Mouse (Mus musculus) CH12.LX (cell line): Measurements from ENCODE around the gene Vwf. TPM values are rescaled to one million over a fixed set of nuclear protein-coding genes. Genes with fewer than 3 reads are reported as not detected.
A peak's percentile ranks its signal among the peaks of the same experiment; 100 is the strongest.

Experiments used
- DNase-seq: peaks from one replicate; pipeline ENCODE4 v3.0.0-alpha.2; 2013; ENCODE audit errors: extremely low read depth
- H3K27ac ChIP-seq: 2 replicates; pipeline ENCODE4 v1.5.1; 2012; ENCODE audit warnings: low read depth, mild to moderate bottlenecking, control low read depth, moderate library complexity; ENCODE audit not compliant: insufficient read depth
- H3K27me3 ChIP-seq: replicated peaks from 2 replicates; pipeline ENCODE3; 2012; ENCODE audit warnings: inconsistent platforms
- H3K36me3 ChIP-seq, 2 experiments: replicated peaks in 1 of 2; 2 replicates each; pipeline versions ENCODE3 to v1.6.1; 2012; ENCODE audit warnings: inconsistent platforms in 1 of 2, low read length in 1 of 2, mild to moderate bottlenecking in 1 of 2, mixed read lengths in 1 of 2, moderate library complexity in 1 of 2; ENCODE audit not compliant: control insufficient read depth in 1 of 2, insufficient read depth in 1 of 2
- H3K4me1 ChIP-seq, 2 experiments: 2 replicates each; pipeline ENCODE4 v1.6.1; 2012; ENCODE audit warnings: inconsistent platforms in 1 of 2, moderate library complexity in 1 of 2; ENCODE audit not compliant: insufficient read depth in 2 of 2, control insufficient read depth in 1 of 2
- H3K4me2 ChIP-seq: 2 replicates; pipeline ENCODE4 v1.6.1; 2012; ENCODE audit warnings: low read depth, mild to moderate bottlenecking, control low read depth; ENCODE audit not compliant: poor library complexity, insufficient read depth, severe bottlenecking
- H3K4me3 ChIP-seq, 3 experiments: fragments of 150-350 bp in 1 of 3; sonication (generic) in 1 of 3; replicated peaks in 1 of 3; 2 replicates each; pipeline versions ENCODE3 to v1.5.1; 2011 to 2012; ENCODE audit warnings: low read depth in 2 of 3, low read length in 2 of 3, mild to moderate bottlenecking in 2 of 3, moderate library complexity in 2 of 3, control low read depth in 1 of 3, improper control_type of control experiment in 1 of 3, inconsistent platforms in 1 of 3, mixed read lengths in 1 of 3; ENCODE audit not compliant: poor library complexity in 1 of 3
- H3K79me2 ChIP-seq: replicated peaks from 2 replicates; pipeline ENCODE4 v1.6.1; 2012; ENCODE audit warnings: mild to moderate bottlenecking, moderate library complexity; ENCODE audit not compliant: control insufficient read depth, poor library complexity, insufficient read depth, severe bottlenecking; ENCODE audit errors: extremely low read depth
- H3K9ac ChIP-seq: 2 replicates; pipeline ENCODE4 v1.6.1; 2012; ENCODE audit warnings: low read depth, mild to moderate bottlenecking, control low read depth, moderate library complexity; ENCODE audit not compliant: insufficient read depth
- H3K9me3 ChIP-seq: replicated peaks from 2 replicates; pipeline ENCODE3; 2012; ENCODE audit warnings: low read length, inconsistent platforms, mixed read lengths
- BHLHE40 ChIP-seq: IDR thresholded peaks from 2 replicates; pipeline ENCODE4 v1.6.1; 2011; ENCODE audit warnings: mild to moderate bottlenecking, low read depth, low read length, improper control_type of control experiment
- CHD1 ChIP-seq: IDR thresholded peaks from 2 replicates; pipeline ENCODE4 v1.6.1; 2012; ENCODE audit warnings: low read depth, low read length, improper control_type of control experiment, inconsistent platforms
- CTCF ChIP-seq, 2 experiments: IDR thresholded peaks in 1 of 2; conservative IDR thresholded peaks in 1 of 2; 2 replicates each; pipeline ENCODE4 v1.5.1; 2011 to 2012; ENCODE audit warnings: low read depth in 2 of 2, low read length in 2 of 2, improper control_type of control experiment in 1 of 2, inconsistent platforms in 1 of 2, mild to moderate bottlenecking in 1 of 2, moderate library complexity in 1 of 2
- E2F4 ChIP-seq: IDR thresholded peaks from 2 replicates; pipeline ENCODE4 v1.6.1; 2011; ENCODE audit warnings: low read depth, low read length, improper control_type of control experiment; ENCODE audit not compliant: insufficient replicate concordance
- ELF1 ChIP-seq: IDR thresholded peaks from 2 replicates; pipeline ENCODE4 v1.6.1; 2014; ENCODE audit warnings: low read depth, mild to moderate bottlenecking, inconsistent platforms, low read length, improper control_type of control experiment
- GABPA ChIP-seq: IDR thresholded peaks from 2 replicates; pipeline ENCODE4 v1.6.1; 2012; ENCODE audit warnings: low read depth, low read length, improper control_type of control experiment, inconsistent platforms; ENCODE audit not compliant: insufficient replicate concordance
- HCFC1 ChIP-seq: IDR thresholded peaks from 2 replicates; pipeline ENCODE4 v1.6.1; 2012; ENCODE audit warnings: low read depth, mild to moderate bottlenecking, inconsistent platforms, low read length, improper control_type of control experiment
- IRF4 ChIP-seq: IDR thresholded peaks from 2 replicates; pipeline ENCODE4 v1.6.1; 2014; ENCODE audit warnings: low read depth, mild to moderate bottlenecking, inconsistent platforms, low read length, improper control_type of control experiment
- JUN ChIP-seq: IDR thresholded peaks from 2 replicates; pipeline ENCODE4 v1.6.1; 2011; ENCODE audit warnings: low read depth, mild to moderate bottlenecking, low read length, improper control_type of control experiment, moderate library complexity; ENCODE audit not compliant: insufficient read depth
- JUND ChIP-seq: conservative IDR thresholded peaks from 2 replicates; pipeline ENCODE4 v1.6.1; 2011; ENCODE audit warnings: low read depth, low read length, improper control_type of control experiment
- KAT2A ChIP-seq: IDR thresholded peaks from 2 replicates; pipeline ENCODE4 v1.6.1; 2012; ENCODE audit warnings: low read length, improper control_type of control experiment, inconsistent platforms; ENCODE audit not compliant: insufficient replicate concordance
- MAX ChIP-seq: IDR thresholded peaks from 2 replicates; pipeline ENCODE4 v1.6.1; 2011; ENCODE audit warnings: low read length, improper control_type of control experiment
- MXI1 ChIP-seq: IDR thresholded peaks from 2 replicates; pipeline ENCODE4 v1.6.1; 2011; ENCODE audit warnings: mild to moderate bottlenecking, low read depth, low read length, improper control_type of control experiment
- NELFE ChIP-seq: IDR thresholded peaks from 2 replicates; pipeline ENCODE4 v1.6.1; 2011; ENCODE audit warnings: low read depth, low read length, improper control_type of control experiment
- NRF1 ChIP-seq: IDR thresholded peaks from 2 replicates; pipeline ENCODE4 v1.6.1; 2014; ENCODE audit warnings: low read depth, mild to moderate bottlenecking, inconsistent platforms, low read length, improper control_type of control experiment, moderate library complexity
- PAX5 ChIP-seq: IDR thresholded peaks from 2 replicates; pipeline ENCODE4 v1.6.1; 2012; ENCODE audit warnings: low read length, inconsistent platforms, mixed read lengths
- POLR2A ChIP-seq: IDR thresholded peaks from 2 replicates; pipeline ENCODE4 v1.6.1; 2011; ENCODE audit warnings: low read depth, mild to moderate bottlenecking, improper control_type of control experiment, low read length
- POLR2AphosphoS2 ChIP-seq: IDR thresholded peaks from 2 replicates; pipeline ENCODE4 v1.6.1; 2011; ENCODE audit warnings: low read depth, low read length, improper control_type of control experiment
- RAD21 ChIP-seq: IDR thresholded peaks from 2 replicates; pipeline ENCODE4 v1.6.1; 2011; ENCODE audit warnings: low read depth, mild to moderate bottlenecking, low read length, improper control_type of control experiment, moderate library complexity
- SIN3A ChIP-seq: IDR thresholded peaks from 2 replicates; pipeline ENCODE4 v1.6.1; 2012; ENCODE audit warnings: low read length, improper control_type of control experiment, inconsistent platforms
- SMC3 ChIP-seq: IDR thresholded peaks from 2 replicates; pipeline ENCODE4 v1.6.1; 2011; ENCODE audit warnings: low read depth, low read length, improper control_type of control experiment
- TCF12 ChIP-seq: IDR thresholded peaks from 2 replicates; pipeline ENCODE4 v1.6.1; 2014; ENCODE audit warnings: low read depth, mild to moderate bottlenecking, inconsistent platforms, low read length, improper control_type of control experiment
- UBTF ChIP-seq: IDR thresholded peaks from 2 replicates; pipeline ENCODE4 v1.6.1; 2012; ENCODE audit warnings: low read depth, mild to moderate bottlenecking, inconsistent platforms, low read length, improper control_type of control experiment, moderate library complexity
- USF1 ChIP-seq: IDR thresholded peaks from 2 replicates; pipeline ENCODE4 v1.6.1; 2014; ENCODE audit warnings: low read depth, mild to moderate bottlenecking, inconsistent platforms, low read length, improper control_type of control experiment
- USF2 ChIP-seq: conservative IDR thresholded peaks from 2 replicates; pipeline ENCODE4 v1.6.1; 2011; ENCODE audit warnings: low read depth, low read length, improper control_type of control experiment
- ZC3H11A ChIP-seq: IDR thresholded peaks from 2 replicates; pipeline ENCODE4 v1.6.1; 2012; ENCODE audit warnings: low read depth, mild to moderate bottlenecking, inconsistent platforms, low read length, improper control_type of control experiment
- ZKSCAN1 ChIP-seq: IDR thresholded peaks from 2 replicates; pipeline ENCODE4 v1.6.1; 2012; ENCODE audit warnings: low read depth, inconsistent platforms, low read length, improper control_type of control experiment, borderline replicate concordance
- dilution Hi-C: fragments of 300-500 bp; cut with MboI; formaldehyde crosslinking; loops from 2 replicates; pipeline ENCODE4 v1.14.3; 2020; ENCODE audit warnings: low sequenced_read_pairs; ENCODE audit not compliant: extremely low pct_unique_long_range_greater_than_20kb, extremely low pct_ligation_motif_present
- in situ Hi-C: fragments of 300-500 bp; cut with MboI; formaldehyde crosslinking; loops from 3 replicates; pipeline ENCODE4 v1.14.3; 2019; ENCODE audit warnings: low sequenced_read_pairs, low pct_ligation_motif_present, low pct_unique_long_range_greater_than_20kb, mixed read lengths
- polyA plus RNA-seq: library from polyadenylated mRNA; unstranded; fragments of >175 nt; gene quantifications from 2 replicates; pipeline ENCODE4 v1.2.1, GENCODE M21; 2012; ENCODE audit warnings: low read depth; ENCODE audit not compliant: insufficient read length
- total RNA-seq, 2 experiments: library from RNA; depleted of rRNA; stranded (reverse); fragments of 300-350 nt in 1 of 2; fragments of >200 nt in 1 of 2; gene quantifications; 2 replicates each; pipeline ENCODE4 v1.2.3; 2012 to 2014

The Vwf gene
- total and polyA plus RNA-seq, 3 experiments = not detected

DNA sequence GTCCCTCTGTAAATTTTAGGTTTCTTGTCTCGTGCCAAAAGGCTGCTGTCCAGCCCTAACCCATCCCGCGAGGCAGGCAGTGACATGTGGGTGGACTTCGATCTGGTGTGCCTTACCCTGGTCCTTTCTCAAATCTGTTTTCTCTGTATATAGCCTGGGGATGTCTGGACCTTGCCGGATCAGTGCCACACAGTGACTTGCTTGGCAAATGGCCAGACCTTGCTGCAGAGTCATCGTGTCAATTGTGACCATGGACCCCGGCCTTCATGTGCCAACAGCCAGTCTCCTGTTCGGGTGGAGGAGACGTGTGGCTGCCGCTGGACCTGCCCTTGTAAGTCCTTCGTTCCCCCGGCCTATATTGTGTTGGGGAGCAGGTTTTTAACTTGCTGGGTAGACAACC is 102.4 kb downstream of the Vwf start:
- no peak overlapping the region for H3K27ac ChIP-seq
- dilution Hi-C loops = no loop called here
- H3K36me3 ChIP-seq = no peaks in the 10 kb centered on the region
- H3K4me2 ChIP-seq = no peak overlapping the region
- peaks cover 91% of the 10 kb centered on the region for H3K27me3 ChIP-seq
- TF ChIP-seq BHLHE40 (peak; percentile 27; the same call in 1 of the 2 replicates), NRF1 (no peak)
- H3K79me2 ChIP-seq = no peaks in the 10 kb centered on the region
- in situ Hi-C loops = no loop called here
- no peak overlapping the region for H3K4me3 ChIP-seq
- H3K9me3 ChIP-seq = no peaks in the 10 kb centered on the region
- H3K4me1 ChIP-seq = 0 out of 4 replicates have a peak, but pooled peaks cover 0 to 2% of the 10 kb centered on the region in 2 experiments
- no peak overlapping the region for H3K9ac ChIP-seq
- DNase-seq = no peak

- TF ChIP-seq MAX (no peak), TCF12 (no peak), ELF1 (no peak), JUND (no peak), GABPA (no peak), USF1 (no peak), RAD21 (no peak), SMC3 (no peak), UBTF (no peak), PAX5 (no peak), POLR2A (no peak), NELFE (no peak), USF2 (no peak), IRF4 (no peak)
- H3K4me1 ChIP-seq = no peaks in the 10 kb centered on the region
- no peaks in the 10 kb centered on the region for H3K9me3 ChIP-seq
- H3K9ac ChIP-seq = no peak overlapping the region
- in situ Hi-C loops (no loop called here), dilution Hi-C loops (no loop called here)
- H3K79me2 ChIP-seq = no peaks in the 10 kb centered on the region
- peaks cover 92% of the 10 kb centered on the region for H3K27me3 ChIP-seq
- DNase-seq = no peak
- no peak overlapping the region for H3K4me2 ChIP-seq
- no peaks in the 10 kb centered on the region for H3K36me3 ChIP-seq
- H3K27ac ChIP-seq = no peak overlapping the region
- no peak overlapping the region for H3K4me3 ChIP-seq
Observed at GRCm38 (mm10) chr6:125651335-125651734, 104.8 kb downstream of the Vwf start.

- H3K9me3 ChIP-seq = no peaks in the 10 kb centered on the region
- in situ Hi-C loops = no loop called here
- no peak for DNase-seq
- H3K27me3 ChIP-seq = peaks cover 95% of the 10 kb centered on the region
- dilution Hi-C loops = no loop called here
- H3K4me2 ChIP-seq = no peak overlapping the region
- no peak overlapping the region for H3K27ac ChIP-seq
- H3K9ac ChIP-seq = no peak overlapping the region
- no peaks in the 10 kb centered on the region for H3K4me1 ChIP-seq
- no peak for TF ChIP-seq KAT2A
- no peak for TF ChIP-seq POLR2AphosphoS2
- TF ChIP-seq ZKSCAN1 = no peak
- TF ChIP-seq HCFC1 = no peak
- TF ChIP-seq IRF4 = no peak
- no peak for TF ChIP-seq SMC3
- no peak for TF ChIP-seq PAX5
- no peak for TF ChIP-seq SIN3A
- TF ChIP-seq JUN = no peak
- TF ChIP-seq TCF12 = no peak
- no peak for TF ChIP-seq UBTF
- no peak for TF ChIP-seq NRF1
- TF ChIP-seq E2F4 = no peak
- no peak for TF ChIP-seq CHD1
- TF ChIP-seq MAX = no peak
- no peak for TF ChIP-seq ZC3H11A
- TF ChIP-seq MXI1 = no peak
- TF ChIP-seq RAD21 = no peak
- no peak for TF ChIP-seq CTCF (conservative IDR thresholded peaks at IDR 0.05 in 1 of 2, IDR thresholded peaks at IDR 0.05 in 1 of 2; ENCODE audit: low read depth in 2 of 2, low read length in 2 of 2)
- H3K4me3 ChIP-seq = no peak overlapping the region
- no peaks in the 10 kb centered on the region for H3K79me2 ChIP-seq
- H3K36me3 ChIP-seq = no peaks in the 10 kb centered on the region
Observed at GRCm38 (mm10) chr6:125653416-125653815, 106.8 kb downstream of the Vwf start.
